14 mouse cellular contexts compared by ENCODE assay signal in the genomic region with DNA sequence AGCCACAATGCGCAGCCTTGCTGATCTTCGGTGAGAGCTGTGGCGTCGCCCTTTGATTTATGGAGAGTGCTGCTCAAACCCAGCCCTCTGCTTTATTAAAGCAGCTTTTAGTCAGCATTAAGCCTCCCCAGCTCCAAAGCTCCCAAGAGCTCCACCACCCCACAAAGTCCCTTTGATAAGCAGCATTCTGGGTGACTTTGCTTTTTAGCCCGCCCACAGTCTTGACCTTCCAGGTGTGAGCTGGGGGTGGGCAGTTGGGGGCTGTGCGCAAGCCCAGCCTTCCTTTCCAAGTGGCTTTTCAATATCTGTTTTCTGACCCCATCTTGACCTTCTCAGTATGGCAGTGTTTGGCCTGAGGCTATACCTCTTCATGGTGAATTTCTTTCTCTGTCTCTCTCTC. TPM values are rescaled to one million over a fixed set of nuclear protein-coding genes. Genes with fewer than 3 reads are reported as not detected.
DNase-seq lines count a peak whose midpoint lies in the region; ATAC-seq and TF ChIP-seq lines count a peak whose summit lies in the region.
"Had no signal": no experiment of that assay in that cellular context is flagged by ENCODE, and none has a peak within 500 bp of the region (broad histone marks: within the 10 kb centered on the region; RNA-seq: fewer than 3 reads in every experiment).

No protein-coding gene starts in this region.

- H3K9me3 ChIP-seq in heart, embryonic 10.5 days = no peaks in the 10 kb centered on the region
- no peaks in the 10 kb centered on the region for H3K9me3 ChIP-seq in midbrain, embryonic 10.5 days (replicated peaks)
- no peaks in the 10 kb centered on the region for H3K9me3 ChIP-seq in midbrain, postnatal 0 days (ENCODE audit: low read length)
- no peaks in the 10 kb centered on the region for H3K9me3 ChIP-seq in limb, embryonic 10.5 days (replicated peaks)
- H3K9me3 ChIP-seq in stomach, embryonic 16.5 days (replicated peaks; ENCODE audit: control insufficient read depth, low read length) = no peaks in the 10 kb centered on the region
- H3K9me3 ChIP-seq: liver, embryonic 12.5 days had no signal

- H3K9ac ChIP-seq in midbrain, postnatal 0 days (replicated peaks; ENCODE audit: low read length, poor library complexity, severe bottlenecking) = no peak overlapping the region
- no peak overlapping the region for H3K9ac ChIP-seq in stomach, embryonic 16.5 days (ENCODE audit: low read length)
- H3K9ac ChIP-seq: liver, embryonic 12.5 days had no signal

- 35% methylated on average over 6 of the region's 6 CpGs for WGBS in heart, embryonic 10.5 days
- 27% methylated on average over 6 of the region's 6 CpGs for WGBS in midbrain, embryonic 10.5 days
- WGBS in midbrain, postnatal 0 days = 42% methylated on average over 6 of the region's 6 CpGs
- 5% methylated on average over 6 of the region's 6 CpGs for WGBS in limb, embryonic 10.5 days
- WGBS in stomach, embryonic 16.5 days = 39% methylated on average over 6 of the region's 6 CpGs

- no peak overlapping the region for H3K4me2 ChIP-seq in midbrain, postnatal 0 days (ENCODE audit: low read depth, low read length, poor library complexity, severe bottlenecking)
- H3K4me2 ChIP-seq in stomach, embryonic 16.5 days (ENCODE audit: low read depth, low read length) = peak overlapping the region; percentile 28; the same call in 1 of the 2 replicates
- H3K4me2 ChIP-seq: liver, embryonic 12.5 days had no signal

- H3K27me3 ChIP-seq in heart, embryonic 10.5 days (ENCODE audit: insufficient read depth, poor library complexity, severe bottlenecking) = no peaks in the 10 kb centered on the region
- H3K27me3 ChIP-seq in midbrain, embryonic 10.5 days (ENCODE audit: low read depth, poor library complexity, severe bottlenecking) = peaks cover 5% of the 10 kb centered on the region; the same call in 1 of the 2 replicates
- no peaks in the 10 kb centered on the region for H3K27me3 ChIP-seq in midbrain, postnatal 0 days (ENCODE audit: insufficient read depth, low read length)
- no peaks in the 10 kb centered on the region for H3K27me3 ChIP-seq in limb, embryonic 10.5 days (ENCODE audit: low read depth, poor library complexity, severe bottlenecking)
- H3K27me3 ChIP-seq in stomach, embryonic 16.5 days (ENCODE audit: control insufficient read depth, insufficient read depth, low read length) = no peaks in the 10 kb centered on the region

- no peak for DNase-seq in heart, embryonic 10.5 days (ENCODE audit: low spot score)
- no peak for DNase-seq in heart, postnatal 36 days
- peak; percentile 40 for DNase-seq in midbrain, embryonic 10.5 days (ENCODE audit: low spot score)
- DNase-seq in midbrain, postnatal 0 days (ENCODE audit: low spot score) = no peak
- peak; percentile 69 for DNase-seq in limb, embryonic 10.5 days (ENCODE audit: low spot score)
- no peak for DNase-seq in layer of hippocampus, adult 9-11 months
- DNase-seq: adrenal gland, postnatal 25 days; cerebellum, adult 11-12 months; gastrocnemius, postnatal 25 days; layer of hippocampus, postnatal 36 days had no signal

- no peak for TF ChIP-seq CTCF in midbrain, postnatal 0 days (IDR thresholded peaks at IDR 0.05)

- H3K27ac ChIP-seq in heart, embryonic 10.5 days = peak overlapping the region; percentile 62
- H3K27ac ChIP-seq in midbrain, embryonic 10.5 days (replicated peaks) = peak overlapping the region; percentile 70
- no peak overlapping the region for H3K27ac ChIP-seq in midbrain, postnatal 0 days (ENCODE audit: low read depth, low read length)
- peak overlapping the region; percentile 75 for H3K27ac ChIP-seq in limb, embryonic 10.5 days
- no peak overlapping the region for H3K27ac ChIP-seq in stomach, embryonic 16.5 days (ENCODE audit: low read length)
- H3K27ac ChIP-seq: liver, embryonic 12.5 days; macrophage had no signal

- peak overlapping the region; percentile 23 for H3K4me3 ChIP-seq in heart, embryonic 10.5 days
- peak overlapping the region; percentile 16; the same call in 1 of the 2 replicates for H3K4me3 ChIP-seq in midbrain, embryonic 10.5 days
- H3K4me3 ChIP-seq in midbrain, postnatal 0 days (ENCODE audit: low read depth, low read length) = no peak overlapping the region
- H3K4me3 ChIP-seq in limb, embryonic 10.5 days = 0 out of 2 replicates have a peak overlapping the region, but pooled peaks have one; percentile 19
- H3K4me3 ChIP-seq in stomach, embryonic 16.5 days (replicated peaks; ENCODE audit: low read length) = no peak overlapping the region
- H3K4me3 ChIP-seq: liver, embryonic 12.5 days had no signal

- ATAC-seq in midbrain, postnatal 0 days (ENCODE audit: low FRiP score) = no peak
- ATAC-seq in stomach, embryonic 16.5 days (ENCODE audit: insufficient read depth, low FRiP score) = no peak
- no peak for ATAC-seq in erythroblast, adult 5-6 weeks (replicated peaks; ENCODE audit: low FRiP score, poor library complexity, severe bottlenecking)
- ATAC-seq: liver, embryonic 12.5 days had no signal

- no peaks in the 10 kb centered on the region for H3K36me3 ChIP-seq in heart, embryonic 10.5 days
- no peaks in the 10 kb centered on the region for H3K36me3 ChIP-seq in midbrain, embryonic 10.5 days
- H3K36me3 ChIP-seq in midbrain, postnatal 0 days (ENCODE audit: insufficient read depth, low read length) = no peaks in the 10 kb centered on the region
- H3K36me3 ChIP-seq in limb, embryonic 10.5 days = no peaks in the 10 kb centered on the region
- no peaks in the 10 kb centered on the region for H3K36me3 ChIP-seq in stomach, embryonic 16.5 days (ENCODE audit: control insufficient read depth, insufficient read depth, low read length)
- H3K36me3 ChIP-seq: liver, embryonic 12.5 days had no signal

- intact Hi-C loops in heart, postnatal 36 days (cut with DNase I) = no loop called here

- peaks cover 16% of the 10 kb centered on the region for H3K4me1 ChIP-seq in heart, embryonic 10.5 days
- peaks cover 26% of the 10 kb centered on the region for H3K4me1 ChIP-seq in midbrain, embryonic 10.5 days
- H3K4me1 ChIP-seq in midbrain, postnatal 0 days (ENCODE audit: insufficient read depth, low read length) = no peaks in the 10 kb centered on the region
- peaks cover 47% of the 10 kb centered on the region for H3K4me1 ChIP-seq in limb, embryonic 10.5 days
- H3K4me1 ChIP-seq in stomach, embryonic 16.5 days (ENCODE audit: control insufficient read depth, insufficient read depth, low read length) = 0 out of 2 replicates have a peak, but pooled peaks cover 3% of the 10 kb centered on the region
- H3K4me1 ChIP-seq: liver, embryonic 12.5 days had no signal

RNA-seq across cellular contexts. Expression of a gene that starts 55.0 kb away (rescaled TPM):
- 7.0 and 18.0 TPM in 2 replicates for polyA plus RNA-seq in heart, embryonic 10.5 days (2016; fragmentation: Nextera tagmentation; extraction: Ambion mirVana)
- 10 to 100 TPM; 25.3 to 28.3 TPM for total RNA-seq in heart, postnatal 36 days (2021)
- polyA plus RNA-seq in midbrain, embryonic 10.5 days (2016; fragmentation: Nextera tagmentation; extraction: Ambion mirVana) = 10.7 and 13.2 TPM in 2 replicates
- total RNA-seq in midbrain, postnatal 0 days (2014; rRNA removed) = 56.7 and 60.1 TPM in 2 replicates
- polyA plus RNA-seq in midbrain, postnatal 0 days (2015; fragmentation: Nextera tagmentation; extraction: Ambion mirVana) = 14.0 and 17.1 TPM in 2 replicates
- 31.7 and 54.7 TPM in 2 replicates for polyA plus RNA-seq in limb, embryonic 10.5 days (2016; fragmentation: Nextera tagmentation; extraction: Ambion mirVana)
- polyA plus RNA-seq in stomach, embryonic 16.5 days (2015; fragmentation: Nextera tagmentation; extraction: Ambion mirVana) = 26.7 and 29.9 TPM in 2 replicates
- total RNA-seq in erythroblast, adult 5-6 weeks (2015; ENCODE audit: low replicate concordance) = 0.42 and 0.96 TPM in 2 replicates
- total RNA-seq in erythroblast, adult 5-6 weeks (2017; ENCODE audit: low replicate concordance) = 0.43 and 0.56 TPM in 2 replicates

Comparison
In these comparisons a context has a peak if more than half of its experiments do, and no peak if none do; other contexts are left out.
1. DNase-seq: peak in midbrain, embryonic 10.5 days (single experiment) and limb, embryonic 10.5 days (single experiment); none in heart, embryonic 10.5 days (single experiment), heart, postnatal 36 days (0 of 2), midbrain, postnatal 0 days (single experiment) and layer of hippocampus, adult 9-11 months (single experiment).
2. H3K27ac ChIP-seq: peak in heart, embryonic 10.5 days (single experiment), midbrain, embryonic 10.5 days (single experiment) and limb, embryonic 10.5 days (single experiment); none in midbrain, postnatal 0 days (single experiment) and stomach, embryonic 16.5 days (single experiment).
3. H3K4me3 ChIP-seq: peak in heart, embryonic 10.5 days (single experiment), midbrain, embryonic 10.5 days (single experiment) and limb, embryonic 10.5 days (single experiment); none in midbrain, postnatal 0 days (single experiment) and stomach, embryonic 16.5 days (single experiment).